Mouse (Mus musculus): ENCODE measurements around the gene Gm15130.

DNA sequence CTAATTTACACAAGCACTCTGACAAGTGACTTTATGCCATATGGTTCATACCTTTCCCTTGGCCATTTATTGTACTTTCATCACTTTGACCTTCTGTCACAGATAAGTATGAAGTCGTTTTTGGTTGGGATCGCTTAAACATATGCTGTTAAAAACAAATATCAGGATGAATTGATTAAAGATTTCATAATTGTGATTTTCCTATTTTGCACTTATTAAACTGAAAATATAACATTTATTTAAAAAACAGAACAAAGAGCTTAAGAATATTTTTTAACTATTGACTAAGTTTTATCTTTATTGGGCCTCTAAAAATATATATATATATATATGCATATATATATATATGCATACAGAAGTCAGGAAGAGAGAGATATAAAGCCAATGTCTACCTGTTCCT lies at the start of gene Gm15130:
- TF ChIP-seq POLR2A (IDR thresholded peaks at IDR 0.05; ENCODE audit: insufficient read length, low read depth): no peak
- no peak for TF ChIP-seq MAX (IDR thresholded peaks at IDR 0.05; ENCODE audit: low read depth)
- no peak for TF ChIP-seq REST (IDR thresholded peaks at IDR 0.05; ENCODE audit: insufficient read depth, insufficient read length)
- no peak for TF ChIP-seq POLR2AphosphoS2 (IDR thresholded peaks at IDR 0.05; ENCODE audit: insufficient read length, low read depth)

Data from myocyte (in vitro differentiated cells).